Mouse (Mus musculus): ENCODE results near the gene Fam162a.
A peak's percentile ranks its signal among the peaks of the same experiment; 100 is the strongest.
"Not testable (repeated sequence)": the region's sequence is repeated elsewhere in the genome, so short reads cannot be mapped to it uniquely, and the experiment has no call there.

Gene Fam162a

DNA sequence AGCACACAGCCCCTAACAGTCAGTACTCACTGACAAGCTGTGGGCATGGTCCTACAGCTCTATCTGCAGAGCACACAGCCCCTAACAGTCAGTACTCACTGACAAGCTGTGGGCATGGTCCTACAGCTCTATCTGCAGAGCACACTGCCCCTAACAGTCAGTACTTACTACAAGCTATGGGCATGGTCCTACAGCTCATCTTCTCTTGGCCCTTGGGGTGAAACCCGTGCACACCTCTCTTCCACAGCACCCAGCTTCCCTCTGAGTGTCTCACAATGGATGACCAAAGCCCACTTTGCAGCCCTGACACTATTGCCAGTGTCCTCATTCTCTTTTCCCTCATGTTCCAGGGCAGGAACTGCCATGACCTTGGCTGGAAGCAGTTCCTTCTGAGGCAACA lies 8.9 kb downstream of the Fam162a start:
- DNase-seq (ENCODE audit: low read depth, low spot score) = not testable (repeated sequence)

- DNase-seq (ENCODE audit: low read depth, low spot score) = no peak
Measured at GRCm38 (mm10) chr16:36057933-36058475, 13.4 kb downstream of the Fam162a start.

DNA sequence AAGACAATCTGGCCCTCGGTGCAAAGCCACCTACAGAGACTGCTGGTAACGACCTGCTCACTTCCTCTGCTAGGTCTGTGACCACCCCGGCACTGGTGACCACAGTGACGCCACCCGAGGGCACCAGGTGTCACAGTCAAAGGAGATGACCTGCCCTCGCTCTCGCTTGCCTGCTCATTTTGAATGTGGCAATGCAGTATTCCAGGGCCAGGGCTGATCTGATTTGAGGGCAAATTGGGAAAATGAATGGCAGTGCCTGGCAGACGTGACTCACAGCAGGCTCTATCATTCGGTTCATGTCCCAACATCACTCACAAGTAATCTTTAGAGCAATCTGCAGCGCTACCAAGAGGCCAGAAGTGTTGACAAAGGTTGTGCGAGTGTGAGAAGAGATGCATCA lies 15.0 kb downstream of the Fam162a start:
- DNase-seq (ENCODE audit: low read depth, low spot score) = no peak

DNA sequence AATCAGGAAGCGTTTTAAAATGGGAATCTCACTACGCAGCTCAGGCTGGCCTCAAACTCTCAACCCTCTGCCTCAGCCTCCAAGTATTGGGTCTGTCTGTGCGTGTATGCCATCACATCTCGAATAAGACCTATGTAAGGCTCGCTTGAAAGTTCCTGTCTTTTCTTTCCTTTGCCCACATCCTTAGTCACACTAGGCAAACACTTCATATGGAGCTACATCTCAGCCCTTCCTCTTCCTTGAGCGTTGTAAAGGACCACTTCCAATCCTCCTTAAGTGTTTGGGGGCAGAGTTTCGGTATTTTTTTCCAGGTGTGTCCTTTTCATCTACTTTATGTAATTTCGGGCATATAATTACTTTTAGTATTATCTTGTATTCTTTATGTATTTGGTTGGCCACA lies 16.5 kb downstream of the Fam162a start:
- DNase-seq (ENCODE audit: low read depth, low spot score) = no peak

DNA sequence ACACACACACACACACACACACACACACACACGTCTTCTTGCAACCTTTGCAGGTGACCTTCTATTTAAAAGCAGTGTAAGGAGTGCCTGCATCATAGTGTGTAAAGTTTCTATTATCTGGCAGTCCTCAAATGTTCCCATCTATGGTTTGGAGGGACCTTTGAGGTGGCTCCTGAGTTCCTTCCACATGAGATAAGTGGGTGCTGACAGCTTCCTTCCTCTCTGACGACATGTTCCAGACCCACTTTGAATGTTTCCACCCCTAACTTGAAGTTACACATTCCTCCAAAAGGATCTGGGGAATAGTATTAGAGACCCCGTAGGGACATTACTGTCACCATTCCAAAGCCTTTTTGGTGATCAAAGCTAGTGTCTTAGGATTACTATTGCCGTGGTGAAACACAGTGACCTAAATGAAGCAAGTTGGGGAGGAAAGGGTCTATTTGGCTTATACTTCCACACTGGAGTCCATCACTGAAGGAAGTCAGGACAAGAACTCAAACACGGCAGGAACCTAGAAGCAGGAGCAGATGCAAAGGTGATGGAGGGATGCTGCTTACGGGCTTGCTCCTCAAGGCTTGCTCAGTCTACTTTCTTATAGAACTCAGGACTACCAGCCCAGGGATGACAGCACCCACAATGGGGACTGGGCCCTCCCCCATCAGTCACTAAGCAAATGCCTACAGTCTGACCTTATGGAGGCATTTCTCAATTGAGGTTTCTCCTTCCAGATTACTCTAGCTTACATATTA lies 17.7 kb downstream of the Fam162a start:
- DNase-seq (ENCODE audit: low read depth, low spot score) = no peak

GRCm38 (mm10) chr16:36051491-36051890 lies 19.9 kb downstream of the Fam162a start:
- DNase-seq (ENCODE audit: low read depth, low spot score) = no peak

- no peak for DNase-seq (ENCODE audit: low read depth, low spot score)
Measured at GRCm38 (mm10) chr16:36047538-36047937, 23.9 kb downstream of the Fam162a start.

GRCm38 (mm10) chr16:36043964-36044363 lies 27.4 kb downstream of the Fam162a start:
- DNase-seq (ENCODE audit: low read depth, low spot score) = no peak

DNA sequence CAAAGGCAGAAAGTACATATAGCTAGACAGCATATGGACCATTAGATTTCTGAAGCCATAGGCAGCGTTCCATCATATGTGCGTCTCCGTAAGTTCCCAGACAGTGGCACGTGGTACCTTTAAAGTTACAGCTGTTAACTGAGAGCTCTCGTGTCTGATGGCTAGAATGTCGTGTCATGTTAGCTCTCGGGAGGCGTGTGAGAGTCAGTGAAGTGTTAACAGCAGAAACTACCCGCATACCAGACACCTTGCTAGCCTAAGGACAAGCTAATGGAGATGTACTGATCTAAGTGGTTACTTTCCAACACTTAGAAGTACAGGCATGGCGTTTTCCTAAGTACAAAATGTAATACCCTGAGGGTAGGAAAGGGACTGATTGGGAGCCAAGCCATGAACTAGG lies 28.3 kb downstream of the Fam162a start:
- no peak for DNase-seq (ENCODE audit: low read depth, low spot score)

GRCm38 (mm10) chr16:36041625-36042020 lies 29.8 kb downstream of the Fam162a start:
- no peak for DNase-seq (ENCODE audit: low read depth, low spot score)

GRCm38 (mm10) chr16:36040640-36041624 lies 30.5 kb downstream of the Fam162a start, which contains the start of gene Wdr5b:
Gene Wdr5b, plus strand, starts transcription at chr16:36041190.
- DNase-seq (ENCODE audit: low read depth, low spot score) = peak; percentile 95

DNA sequence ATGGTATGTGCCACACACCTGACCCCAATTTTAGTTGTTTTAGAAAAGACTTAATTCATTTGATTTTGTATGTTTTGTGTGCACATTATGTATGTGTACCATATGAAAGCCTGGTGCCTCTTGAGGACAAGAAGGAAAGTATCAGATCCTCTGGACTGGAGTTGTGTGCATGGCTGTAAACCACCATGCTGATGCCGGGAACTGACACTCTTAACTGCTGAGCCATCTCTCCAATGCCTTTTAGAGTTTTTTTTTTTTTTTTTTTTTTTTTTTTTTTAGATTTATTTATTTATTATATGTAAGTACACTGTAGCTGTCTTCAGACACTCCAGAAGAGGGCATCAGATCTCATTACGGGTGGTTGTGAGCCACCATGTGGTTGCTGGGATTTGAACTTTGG lies 43.3 kb downstream of the Fam162a start:
- DNase-seq (ENCODE audit: low read depth, low spot score) = not testable (repeated sequence)

- no peak for DNase-seq (ENCODE audit: low read depth, low spot score)
Measured at GRCm38 (mm10) chr16:36016335-36016734, 55.1 kb downstream of the Fam162a start.

DNA sequence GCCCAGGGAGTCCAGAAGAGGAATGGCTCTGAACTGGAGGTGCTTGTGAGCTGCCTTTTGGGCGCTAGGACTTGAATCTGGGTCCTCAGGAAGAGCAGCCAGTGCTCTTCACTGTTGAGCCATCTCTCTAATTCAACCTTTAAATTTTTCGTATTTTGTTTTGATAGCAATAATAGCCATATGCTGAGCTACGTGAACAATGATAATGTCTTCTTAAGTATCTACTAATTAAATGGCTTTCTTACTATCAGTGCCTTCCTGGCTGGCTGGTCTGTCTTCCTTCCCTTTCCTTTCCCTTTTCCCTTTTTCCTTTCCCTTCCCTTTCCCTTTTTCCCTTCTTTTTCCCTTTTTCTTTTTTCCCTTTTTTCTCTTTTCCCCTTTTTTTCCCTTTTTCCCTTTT lies 63.0 kb downstream of the Fam162a start:
- DNase-seq (ENCODE audit: low read depth, low spot score) = no peak

DNA sequence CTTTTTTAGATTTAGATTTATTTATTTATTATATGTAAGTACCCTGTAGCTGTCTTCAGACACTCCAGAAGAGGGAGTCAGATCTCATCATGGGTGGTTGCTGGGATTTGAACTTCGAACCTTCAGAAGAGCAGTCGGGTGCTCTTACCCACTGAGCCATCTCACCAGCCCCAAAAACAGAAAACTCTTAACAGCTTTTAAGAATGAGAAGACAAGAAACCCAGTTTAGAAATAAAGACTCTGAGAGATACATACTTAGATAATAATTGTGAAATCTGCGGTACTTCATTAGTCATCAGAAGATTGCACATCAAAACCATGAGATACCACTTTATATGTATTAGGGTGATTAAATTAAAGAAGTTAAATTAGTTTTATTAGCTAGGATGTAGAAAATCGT lies 72.5 kb downstream of the Fam162a start:
- not testable (repeated sequence) for DNase-seq (ENCODE audit: low read depth, low spot score)
